Mouse (Mus musculus) embryonic facial prominence, embryonic 14.5 days (tissue): ENCODE results near the gene Cgnl1. TPM values are rescaled to one million over a fixed set of nuclear protein-coding genes. Genes with fewer than 3 reads are reported as not detected.
A peak's percentile ranks its signal among the peaks of the same experiment; 100 is the strongest.

Experiments
- ATAC-seq: fragments of 200-750 bp; cut with Nextera tagmentation; 2 replicates; pipeline ENCODE4 v1.8.0; 2017; ENCODE audit warnings: low read depth, moderate number of reproducible peaks, moderate TSS enrichment
- DNase-seq: peaks from one replicate; pipeline ENCODE4 v3.0.0-alpha.2; 2015; ENCODE audit warnings: low spot score
- H3K27ac ChIP-seq: fragments of 300-500 bp; sonication (generic); replicated peaks from 2 replicates; pipeline ENCODE4 v1.5.1; 2014; ENCODE audit warnings: low read depth, mild to moderate bottlenecking, low read length, moderate library complexity
- H3K27me3 ChIP-seq: fragments of 300-500 bp; sonication (generic); replicated peaks from 2 replicates; pipeline ENCODE4 v1.6.1; 2014; ENCODE audit warnings: low read length; ENCODE audit not compliant: control insufficient read depth, insufficient read depth
- H3K36me3 ChIP-seq: fragments of 300-500 bp; sonication (generic); 2 replicates; pipeline ENCODE4 v1.6.1; 2014; ENCODE audit warnings: low read length, mixed read lengths; ENCODE audit not compliant: control insufficient read depth, insufficient read depth
- H3K4me1 ChIP-seq: fragments of 300-500 bp; sonication (generic); 2 replicates; pipeline ENCODE4 v1.6.1; 2014; ENCODE audit warnings: antibody characterized with exemption, low read length; ENCODE audit not compliant: control insufficient read depth, insufficient read depth
- H3K4me2 ChIP-seq: fragments of 300-500 bp; sonication (generic); 2 replicates; pipeline ENCODE4 v1.6.1; 2014; ENCODE audit warnings: low read depth, mild to moderate bottlenecking, low read length, moderate library complexity, mixed read lengths
- H3K4me3 ChIP-seq: fragments of 300-500 bp; sonication (generic); 2 replicates; pipeline ENCODE4 v1.5.1; 2014; ENCODE audit warnings: low read depth, mild to moderate bottlenecking, low read length
- H3K9ac ChIP-seq: fragments of 300-500 bp; sonication (generic); 2 replicates; pipeline ENCODE4 v1.6.1; 2014; ENCODE audit warnings: low read depth, mild to moderate bottlenecking, low read length, moderate library complexity, mixed read lengths
- H3K9me3 ChIP-seq: fragments of 300-500 bp; sonication (generic); 2 replicates; pipeline ENCODE4 v1.6.1; 2016; ENCODE audit warnings: low read length; ENCODE audit not compliant: control insufficient read depth
- WGBS: fragments of 180-500 bp; shearing (Covaris S2); extraction: QIAGEN DNeasy Blood & Tissue Kit; methylation state at CpG from one replicate; pipeline ENCODE4 v1.1.7; 2014; 5-methylcytosine and 5-hydroxymethylcytosine counted together
- polyA plus RNA-seq: library from polyadenylated mRNA; unstranded; fragments of >200 nt; fragmentation: Nextera tagmentation; extraction: Ambion mirVana; gene quantifications from 2 replicates; pipeline ENCODE4 v1.2.1, GENCODE M21; 2014

Cgnl1 gene
- polyA plus RNA-seq, 1 experiment from 2014 or later, result 12.6 TPM

- ATAC-seq (no peak), DNase-seq (no peak)
- H3K4me2 ChIP-seq, result no peak overlapping the region
- H3K27ac ChIP-seq, result no peak overlapping the region
- H3K4me1 ChIP-seq, result peaks cover 5% of the 10 kb centered on the region; the same call in 1 of the 2 replicates
- WGBS, result 78% methylated on average over 7 of the region's 7 CpGs
- H3K9me3 ChIP-seq, result no peaks in the 10 kb centered on the region
- no peak overlapping the region for H3K4me3 ChIP-seq
- no peak overlapping the region for H3K9ac ChIP-seq
- no peaks in the 10 kb centered on the region for H3K27me3 ChIP-seq
- no peaks in the 10 kb centered on the region for H3K36me3 ChIP-seq
These were observed 171.5 kb downstream of the Cgnl1 start for GRCm38 (mm10) chr9:71599861-71600260.

- H3K27me3 ChIP-seq, result no peaks in the 10 kb centered on the region
- no peak overlapping the region for H3K4me3 ChIP-seq
- H3K27ac ChIP-seq, result no peak overlapping the region
- 47% methylated on average over 6 of the region's 6 CpGs for WGBS
- no peaks in the 10 kb centered on the region for H3K36me3 ChIP-seq
- no peak overlapping the region for H3K4me2 ChIP-seq
- DNase-seq (no peak), ATAC-seq (no peak)
- no peaks in the 10 kb centered on the region for H3K9me3 ChIP-seq
- H3K4me1 ChIP-seq, result peaks cover 12% of the 10 kb centered on the region
- H3K9ac ChIP-seq, result no peak overlapping the region
These were observed 174.5 kb downstream of the Cgnl1 start for GRCm38 (mm10) chr9:71596888-71597287.

- DNase-seq (no peak), ATAC-seq (no peak; the same call in 1 of the 2 replicates)
- Histone ChIP-seq H3K27me3 (no peaks in the 10 kb centered on the region), H3K4me3 (peak overlapping the region; percentile 61), H3K4me1 (peaks cover 12% of the 10 kb centered on the region), H3K9ac (peak overlapping the region; percentile 71; the same call in 1 of the 2 replicates), H3K4me2 (peak overlapping the region; percentile 84), H3K9me3 (no peaks in the 10 kb centered on the region), H3K36me3 (no peaks in the 10 kb centered on the region), H3K27ac (no peak overlapping the region)
- 35% methylated on average over 6 of the region's 6 CpGs for WGBS
These were observed 178.7 kb downstream of the Cgnl1 start for GRCm38 (mm10) chr9:71592577-71593285.

- Histone ChIP-seq H3K4me1 (peaks cover 12% of the 10 kb centered on the region), H3K4me2 (peak within 1 kb of the TSS; percentile 84), H3K36me3 (no peaks in the 10 kb centered on the region), H3K27me3 (no peaks in the 10 kb centered on the region), H3K9ac (peak within 1 kb of the TSS; percentile 71), H3K27ac (no peak within 1 kb of the TSS), H3K4me3 (peak within 1 kb of the TSS; percentile 61), H3K9me3 (no peaks in the 10 kb centered on the region)
- ATAC-seq (peak; percentile 98), DNase-seq (peak; percentile 92)
- 2% methylated on average over 19 of the region's 29 CpGs for WGBS
These were observed 179.4 kb downstream of the Cgnl1 start, which contains the start of gene Myzap for GRCm38 (mm10) chr9:71591938-71592548. Myzap (minus strand) TSS chr9:71592360.

- Histone ChIP-seq H3K4me3 (peak overlapping the region; percentile 61), H3K4me1 (peaks cover 7% of the 10 kb centered on the region; the same call in 1 of the 2 replicates), H3K9ac (no peak overlapping the region), H3K4me2 (peak overlapping the region; percentile 84), H3K27ac (no peak overlapping the region), H3K36me3 (no peaks in the 10 kb centered on the region), H3K9me3 (no peaks in the 10 kb centered on the region), H3K27me3 (no peaks in the 10 kb centered on the region)
- no peak for ATAC-seq
- no peak for DNase-seq
- WGBS, result 62% methylated on average over 5 of the region's 5 CpGs
These were observed 180.3 kb downstream of the Cgnl1 start for GRCm38 (mm10) chr9:71591106-71591505.

GRCm38 (mm10) chr9:71589771-71590170 is 181.6 kb downstream of the Cgnl1 start:
- Histone ChIP-seq H3K9ac (no peak overlapping the region), H3K9me3 (peaks cover 8% of the 10 kb centered on the region), H3K4me2 (0 out of 2 replicates have a peak overlapping the region, but pooled peaks have one; percentile 7), H3K36me3 (no peaks in the 10 kb centered on the region), H3K4me1 (peaks cover 7% of the 10 kb centered on the region; the same call in 1 of the 2 replicates), H3K27ac (no peak overlapping the region), H3K4me3 (no peak overlapping the region), H3K27me3 (no peaks in the 10 kb centered on the region)
- ATAC-seq (no peak), DNase-seq (no peak)
- whole genome bisulfite sequencing, result 65% methylated on average over 7 of the region's 7 CpGs

- Histone ChIP-seq H3K9me3 (peaks cover 8% of the 10 kb centered on the region), H3K27ac (no peak overlapping the region), H3K36me3 (no peaks in the 10 kb centered on the region), H3K9ac (no peak overlapping the region), H3K4me2 (no peak overlapping the region), H3K4me1 (peaks cover 7% of the 10 kb centered on the region; the same call in 1 of the 2 replicates), H3K27me3 (no peaks in the 10 kb centered on the region), H3K4me3 (no peak overlapping the region)
- 79% methylated on average over 2 of the region's 2 CpGs for WGBS
- ATAC-seq (no peak), DNase-seq (no peak)
These were observed 182.3 kb downstream of the Cgnl1 start for GRCm38 (mm10) chr9:71588930-71589592.

GRCm38 (mm10) chr9:71586408-71586807 is 185.0 kb downstream of the Cgnl1 start:
- Histone ChIP-seq H3K4me1 (no peaks in the 10 kb centered on the region), H3K27me3 (no peaks in the 10 kb centered on the region), H3K9ac (no peak overlapping the region), H3K27ac (no peak overlapping the region), H3K9me3 (peaks cover 8% of the 10 kb centered on the region), H3K36me3 (no peaks in the 10 kb centered on the region), H3K4me3 (no peak overlapping the region), H3K4me2 (no peak overlapping the region)
- ATAC-seq (no peak), DNase-seq (no peak)
- WGBS, result 50% methylated on average over 3 of the region's 3 CpGs
